ENCODE assay signal across 12 mouse cellular contexts in the genomic region with DNA sequence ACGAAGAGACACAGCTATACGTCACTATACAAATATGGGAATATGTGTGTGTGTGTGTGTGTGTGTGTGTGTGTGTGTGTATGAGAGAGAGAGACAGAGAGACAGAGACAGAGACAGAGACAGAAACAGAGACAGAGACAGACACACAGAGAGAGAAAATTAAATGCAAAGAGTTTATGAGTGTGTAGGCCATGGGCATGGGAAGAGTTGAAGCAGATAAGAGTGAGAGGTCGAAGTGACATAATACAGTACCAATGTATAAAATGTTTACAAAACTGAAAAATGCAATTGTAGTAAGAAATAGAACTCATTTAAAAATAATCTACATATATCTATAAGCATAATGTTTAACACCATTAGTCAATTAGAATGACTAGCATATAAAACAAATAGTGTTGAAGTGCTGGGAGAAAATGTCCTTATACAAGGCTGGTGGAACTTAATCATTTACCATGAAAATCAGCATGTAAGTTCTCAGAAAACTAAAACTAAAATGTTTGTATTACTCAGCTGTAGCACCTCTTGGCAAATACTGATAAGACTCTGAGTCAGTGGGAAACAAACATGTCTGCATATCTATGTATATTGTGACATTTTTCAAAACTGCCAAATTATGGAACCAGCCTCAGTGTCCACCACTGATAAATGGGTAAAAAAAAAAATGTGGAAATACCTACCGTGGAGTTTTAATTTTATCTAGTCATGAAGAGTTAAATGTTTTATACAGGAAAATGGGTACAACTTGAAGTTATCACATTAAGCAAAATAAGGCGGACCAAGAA.
"Had no signal": no experiment of that assay in that cellular context is flagged by ENCODE, and none has a peak within 500 bp of the region (broad histone marks: within the 10 kb centered on the region; RNA-seq: fewer than 3 reads in every experiment).

No protein-coding gene starts in this region.

- H3K4me1 ChIP-seq: limb, embryonic 13.5 days; midbrain, embryonic 13.5 days had no signal

- H3K9me3 ChIP-seq: limb, embryonic 13.5 days; midbrain, embryonic 13.5 days had no signal

- H3K4me2 ChIP-seq: limb, embryonic 13.5 days; midbrain, embryonic 13.5 days had no signal

- ATAC-seq: intestine, postnatal 0 days; midbrain, embryonic 13.5 days had no signal

- H3K27ac ChIP-seq: kidney, postnatal 0 days; limb, embryonic 13.5 days; midbrain, embryonic 13.5 days had no signal

- H3K27me3 ChIP-seq: limb, embryonic 13.5 days; midbrain, embryonic 13.5 days had no signal

- DNase-seq: kidney, adult 8-10 months; kidney, postnatal 36 days; layer of hippocampus, adult 9-11 months; layer of hippocampus, postnatal 36 days; lung, adult 18-20 months; right cerebral cortex, postnatal 25 days; thymus, adult 18-20 months; thymus, postnatal 14 days had no signal

- H3K4me3 ChIP-seq: limb, embryonic 13.5 days; midbrain, embryonic 13.5 days had no signal

- H3K36me3 ChIP-seq: limb, embryonic 13.5 days; midbrain, embryonic 13.5 days had no signal

- H3K9ac ChIP-seq: limb, embryonic 13.5 days; midbrain, embryonic 13.5 days had no signal
